Mouse (Mus musculus) heart, postnatal 0 days (tissue): ENCODE data around the gene Gm11559.
"Not testable (repeated sequence)": the region's sequence is repeated elsewhere in the genome, so short reads cannot be mapped to it uniquely, and the experiment has no call there.

ENCODE experiments used
- CTCF ChIP-seq: IDR thresholded peaks from 2 replicates; pipeline ENCODE4 v1.5.1; 2016; ENCODE audit warnings: antibody characterized with exemption, control low read depth, low read depth
- EP300 ChIP-seq: IDR thresholded peaks from 2 replicates; pipeline ENCODE4 v1.6.1; 2016; ENCODE audit warnings: antibody characterized with exemption, low read depth

- TF ChIP-seq EP300, CTCF: not testable (repeated sequence)
Observed at GRCm38 (mm10) chr11:99878887-99879286, 14.6 kb downstream of the Gm11559 start, which contains the start of gene Gm11567.
